Mouse (Mus musculus): ENCODE results near the gene 4930583I09Rik.

GRCm38 (mm10) chr17:64873651-64874072 lies 37.8 kb upstream of the 4930583I09Rik start:
- TF ChIP-seq CTCF (IDR thresholded peaks at IDR 0.05; ENCODE audit: borderline replicate concordance, extremely low read depth, insufficient read depth, insufficient read length) (peak; percentile 65; the same call in 1 of the 2 replicates), POLR2A (IDR thresholded peaks at IDR 0.05; ENCODE audit: borderline replicate concordance, extremely low read depth, insufficient read depth, insufficient read length, poor library complexity, severe bottlenecking) (no peak)

All from brain, embryonic 14.5 days (tissue).